Mouse (Mus musculus) spleen, postnatal 36 days (tissue): ENCODE measurements around the gene Tmem115.
A peak's percentile ranks its signal among the peaks of the same experiment; 100 is the strongest.

Source experiments
- DNase-seq, 2 experiments: peaks; one replicate each; pipeline ENCODE4 v3.0.0; 2022; ENCODE audit warnings: low spot score in 2 of 2, mixed read lengths in 1 of 2

Tmem115 gene

GRCm38 (mm10) chr9:107521711-107522399 is 11.9 kb upstream of the Tmem115 start:
- no peak for DNase-seq

- DNase-seq = no peak
Measured at GRCm38 (mm10) chr9:107522400-107522711, 11.4 kb upstream of the Tmem115 start.

GRCm38 (mm10) chr9:107526198-107527026 is 7.3 kb upstream of the Tmem115 start:
- peak; percentile 63 to 69 for DNase-seq

- no peak for DNase-seq
Measured at GRCm38 (mm10) chr9:107534408-107535202, 860 bp downstream of the Tmem115 start.

- DNase-seq = no peak
Measured at GRCm38 (mm10) chr9:107538231-107538630, 4.5 kb downstream of the Tmem115 start.

GRCm38 (mm10) chr9:107538711-107539110 is 5.0 kb downstream of the Tmem115 start:
- DNase-seq = no peak

GRCm38 (mm10) chr9:107539940-107540339 is 6.2 kb downstream of the Tmem115 start:
- no peak for DNase-seq

- no peak for DNase-seq
Measured at GRCm38 (mm10) chr9:107540420-107540819, 6.7 kb downstream of the Tmem115 start.

- no peak for DNase-seq
Measured at GRCm38 (mm10) chr9:107541005-107541404, 7.3 kb downstream of the Tmem115 start.

GRCm38 (mm10) chr9:107541474-107542351 is 8.0 kb downstream of the Tmem115 start, which contains the start of the genes Cyb561d2 and Nprl2:
Gene Cyb561d2, minus strand, starts transcription at chr9:107542193.
Gene Nprl2, plus strand, starts transcription at chr9:107542226.
- DNase-seq = peak; percentile 94

- DNase-seq = no peak
Measured at GRCm38 (mm10) chr9:107542352-107542686, 8.6 kb downstream of the Tmem115 start.

GRCm38 (mm10) chr9:107542721-107543120 is 9.0 kb downstream of the Tmem115 start:
- DNase-seq = no peak

GRCm38 (mm10) chr9:107543299-107543698 is 9.6 kb downstream of the Tmem115 start:
- DNase-seq = no peak

GRCm38 (mm10) chr9:107544196-107544700 is 10.5 kb downstream of the Tmem115 start:
- no peak for DNase-seq

GRCm38 (mm10) chr9:107544729-107545128 is 11.0 kb downstream of the Tmem115 start:
- DNase-seq = no peak

GRCm38 (mm10) chr9:107545199-107545598 is 11.5 kb downstream of the Tmem115 start:
- no peak for DNase-seq

GRCm38 (mm10) chr9:107545602-107546001 is 11.9 kb downstream of the Tmem115 start:
- DNase-seq = peak; percentile 60 to 65

GRCm38 (mm10) chr9:107547026-107547425 is 13.3 kb downstream of the Tmem115 start, which contains the start of gene Zmynd10:
Gene Zmynd10, plus strand, starts transcription at chr9:107547298.
- DNase-seq = peak; percentile 82 to 87

- no peak for DNase-seq
Measured at GRCm38 (mm10) chr9:107547957-107548356, 14.2 kb downstream of the Tmem115 start.

- DNase-seq = no peak
Measured at GRCm38 (mm10) chr9:107548820-107549219, 15.1 kb downstream of the Tmem115 start.
